Mouse (Mus musculus): Measurements from ENCODE around the gene Pramef25. TPM values are rescaled to one million over a fixed set of nuclear protein-coding genes. Genes with fewer than 3 reads are reported as not detected.

The Pramef25 gene
- polyA plus RNA-seq, 1 experiment, result not detected

Other genes with a start within 250 kb of the Pramef25 start
- not detected in 2 replicates for gene Gm13089, start 248.3 kb downstream of the Pramef25 start, polyA plus RNA-seq (2012; rRNA removed)
- gene Gm13078, start 231.6 kb downstream of the Pramef25 start, polyA plus RNA-seq (2012; rRNA removed), result not detected in 2 replicates
- not detected in 2 replicates for gene Gm13023, start 161.7 kb downstream of the Pramef25 start, polyA plus RNA-seq (2012; rRNA removed)
- gene Gm13084, start 134.9 kb downstream of the Pramef25 start, polyA plus RNA-seq (2012; rRNA removed), result not detected in 2 replicates
- not detected in 2 replicates for gene Gm13103, start 104.5 kb downstream of the Pramef25 start, polyA plus RNA-seq (2012; rRNA removed)
- gene Pramef6, start 50.6 kb downstream of the Pramef25 start, polyA plus RNA-seq (2012; rRNA removed), result not detected in 2 replicates
- not detected in 2 replicates for gene Gm13101, start 15.9 kb upstream of the Pramef25 start, polyA plus RNA-seq (2012; rRNA removed)
- not detected in 2 replicates for gene Pramef17, start 43.4 kb upstream of the Pramef25 start, polyA plus RNA-seq (2012; rRNA removed)
- gene Pramel4, start 108.1 kb upstream of the Pramef25 start, polyA plus RNA-seq (2012; rRNA removed), result not detected in 2 replicates
- gene Gm13102, start 155.5 kb upstream of the Pramef25 start, polyA plus RNA-seq (2012; rRNA removed), result not detected in 2 replicates
- gene Oog3, start 211.6 kb upstream of the Pramef25 start, polyA plus RNA-seq (2012; rRNA removed), result not detected in 2 replicates
- not detected in 2 replicates for gene Oog2, start 239.7 kb upstream of the Pramef25 start, polyA plus RNA-seq (2012; rRNA removed)

Data from spleen, adult 2 months (tissue).